Mouse (Mus musculus) MEL (cell line): ENCODE results near the gene Tmeff1. TPM values are rescaled to one million over a fixed set of nuclear protein-coding genes. Genes with fewer than 3 reads are reported as not detected.

Experiments
- DNase-seq: peaks from one replicate; pipeline ENCODE4 v3.0.0; 2011; ENCODE audit warnings: low read depth, low spot score
- H3K27ac ChIP-seq: 2 replicates; pipeline ENCODE4 v1.5.1; 2012; ENCODE audit warnings: low read depth, mild to moderate bottlenecking, control low read depth, low read length, moderate library complexity; ENCODE audit not compliant: control insufficient read depth
- H3K27me3 ChIP-seq, 2 experiments: fragments of 150-350 bp in 1 of 2; sonication (generic) in 1 of 2; 2 replicates each; pipeline ENCODE4 v1.6.1; 2012; ENCODE audit warnings: low read length in 2 of 2, mild to moderate bottlenecking in 2 of 2, improper control_type of control experiment in 1 of 2, moderate library complexity in 1 of 2; ENCODE audit not compliant: insufficient read depth in 2 of 2, control insufficient read depth in 1 of 2
- H3K36me3 ChIP-seq, 2 experiments: 2 replicates each; pipeline ENCODE4 v1.6.1; 2012 to 2014; ENCODE audit warnings: low read length in 2 of 2, improper control_type of control experiment in 1 of 2, inconsistent platforms in 1 of 2, mild to moderate bottlenecking in 1 of 2; ENCODE audit not compliant: insufficient read depth in 2 of 2, control insufficient read depth in 1 of 2
- H3K4me1 ChIP-seq, 2 experiments: fragments of 150-350 bp in 1 of 2; sonication (generic) in 1 of 2; 2 replicates each; pipeline ENCODE4 v1.6.1; 2012; ENCODE audit warnings: low read length in 2 of 2, improper control_type of control experiment in 1 of 2, mild to moderate bottlenecking in 1 of 2; ENCODE audit not compliant: insufficient read depth in 2 of 2, control insufficient read depth in 1 of 2
- H3K4me3 ChIP-seq, 2 experiments: fragments of 150-350 bp in 1 of 2; sonication (generic) in 1 of 2; 2 replicates each; pipeline ENCODE4 v1.5.1; 2012; ENCODE audit warnings: low read depth in 2 of 2, low read length in 2 of 2, mild to moderate bottlenecking in 2 of 2, moderate library complexity in 2 of 2, control low read depth in 1 of 2, improper control_type of control experiment in 1 of 2; ENCODE audit not compliant: control insufficient read depth in 1 of 2, insufficient read depth in 1 of 2
- H3K79me2 ChIP-seq: 2 replicates; pipeline ENCODE4 v1.6.1; 2012; ENCODE audit warnings: mild to moderate bottlenecking, low read length, moderate library complexity; ENCODE audit not compliant: control insufficient read depth, poor library complexity, insufficient read depth
- H3K9ac ChIP-seq: 2 replicates; pipeline ENCODE4 v1.6.1; 2012; ENCODE audit warnings: low read depth, mild to moderate bottlenecking, control low read depth, low read length, moderate library complexity; ENCODE audit not compliant: control insufficient read depth, poor library complexity, severe bottlenecking
- H3K9me3 ChIP-seq: fragments of 150-350 bp; sonication (generic); replicated peaks from 2 replicates; pipeline ENCODE4 v1.6.1; 2012; ENCODE audit warnings: mild to moderate bottlenecking, low read length, improper control_type of control experiment, moderate library complexity; ENCODE audit not compliant: insufficient read depth
- BHLHE40 ChIP-seq: IDR thresholded peaks from 2 replicates; pipeline ENCODE4 v1.6.1; 2012; ENCODE audit warnings: low read depth, mild to moderate bottlenecking, inconsistent platforms, low read length, improper control_type of control experiment, borderline replicate concordance
- CTCF ChIP-seq, 3 experiments: IDR thresholded peaks in 2 of 3; conservative IDR thresholded peaks in 1 of 3; 2 replicates each; pipeline ENCODE4 v1.5.1; 2011 to 2012; ENCODE audit warnings: low read length in 3 of 3, low read depth in 2 of 3, mild to moderate bottlenecking in 2 of 3, improper control_type of control experiment in 1 of 3, inconsistent platforms in 1 of 3, mixed read lengths in 1 of 3, moderate library complexity in 1 of 3; ENCODE audit not compliant: control insufficient read depth in 1 of 3, insufficient read depth in 1 of 3, poor library complexity in 1 of 3, severe bottlenecking in 1 of 3
- ELF1 ChIP-seq: IDR thresholded peaks from 2 replicates; pipeline ENCODE4 v1.6.1; 2014; ENCODE audit warnings: low read depth, mild to moderate bottlenecking, inconsistent platforms, low read length, improper control_type of control experiment, moderate library complexity
- ETS1 ChIP-seq: IDR thresholded peaks from 2 replicates; pipeline ENCODE4 v1.6.1; 2012; ENCODE audit warnings: low read depth, mild to moderate bottlenecking, inconsistent platforms, low read length, improper control_type of control experiment, moderate library complexity
- GABPA ChIP-seq: IDR thresholded peaks from 2 replicates; pipeline ENCODE4 v1.6.1; 2012; ENCODE audit warnings: low read depth, mild to moderate bottlenecking, inconsistent platforms, low read length, improper control_type of control experiment, moderate library complexity
- HCFC1 ChIP-seq: IDR thresholded peaks from 2 replicates; pipeline ENCODE4 v1.6.1; 2012; ENCODE audit warnings: low read depth, mild to moderate bottlenecking, inconsistent platforms, low read length, improper control_type of control experiment, moderate library complexity
- JUND ChIP-seq: IDR thresholded peaks from 2 replicates; pipeline ENCODE4 v1.6.1; 2011; ENCODE audit warnings: low read depth, mild to moderate bottlenecking, improper control_type of control experiment, low read length
- KAT2A ChIP-seq: conservative IDR thresholded peaks from 2 replicates; pipeline ENCODE4 v1.6.1; 2012; ENCODE audit warnings: low read depth, low read length, improper control_type of control experiment, inconsistent platforms
- MAX ChIP-seq: IDR thresholded peaks from 2 replicates; pipeline ENCODE4 v1.6.1; 2011; ENCODE audit warnings: low read length, improper control_type of control experiment
- MAZ ChIP-seq: IDR thresholded peaks from 2 replicates; pipeline ENCODE4 v1.6.1; 2012; ENCODE audit warnings: low read depth, mild to moderate bottlenecking, inconsistent platforms, low read length, improper control_type of control experiment
- MXI1 ChIP-seq: IDR thresholded peaks from 2 replicates; pipeline ENCODE4 v1.6.1; 2011; ENCODE audit warnings: mild to moderate bottlenecking, low read depth, low read length, improper control_type of control experiment
- MYC ChIP-seq: IDR thresholded peaks from 2 replicates; pipeline ENCODE4 v1.6.1; 2011; ENCODE audit warnings: low read depth, mild to moderate bottlenecking, low read length, improper control_type of control experiment, moderate library complexity
- NELFE ChIP-seq: IDR thresholded peaks from 2 replicates; pipeline ENCODE4 v1.6.1; 2011; ENCODE audit warnings: low read depth, low read length, improper control_type of control experiment
- NRF1 ChIP-seq: IDR thresholded peaks from 2 replicates; pipeline ENCODE4 v1.6.1; 2014; ENCODE audit warnings: low read depth, mild to moderate bottlenecking, inconsistent platforms, low read length, improper control_type of control experiment, moderate library complexity; ENCODE audit not compliant: poor library complexity, insufficient read depth, severe bottlenecking
- POLR2AphosphoS2 ChIP-seq: IDR thresholded peaks from 2 replicates; pipeline ENCODE4 v1.6.1; 2011; ENCODE audit warnings: low read length, improper control_type of control experiment
- RAD21 ChIP-seq: IDR thresholded peaks from 2 replicates; pipeline ENCODE4 v1.6.1; 2011; ENCODE audit warnings: mild to moderate bottlenecking, low read depth, low read length, improper control_type of control experiment
- SIN3A ChIP-seq: IDR thresholded peaks from 2 replicates; pipeline ENCODE4 v1.6.1; 2012; ENCODE audit warnings: low read length, improper control_type of control experiment, inconsistent platforms
- SMC3 ChIP-seq: IDR thresholded peaks from 2 replicates; pipeline ENCODE4 v1.6.1; 2011; ENCODE audit warnings: low read depth, low read length, improper control_type of control experiment
- TBP ChIP-seq: IDR thresholded peaks from 2 replicates; pipeline ENCODE4 v1.8.0; 2011; ENCODE audit warnings: low read depth, low read length, improper control_type of control experiment
- UBTF ChIP-seq: IDR thresholded peaks from 2 replicates; pipeline ENCODE4 v1.6.1; 2012; ENCODE audit warnings: low read depth, mild to moderate bottlenecking, inconsistent platforms, low read length, improper control_type of control experiment, moderate library complexity, borderline replicate concordance; ENCODE audit not compliant: insufficient read depth
- USF1 ChIP-seq: IDR thresholded peaks from 2 replicates; pipeline ENCODE4 v1.6.1; 2014; ENCODE audit warnings: low read depth, mild to moderate bottlenecking, inconsistent platforms, low read length, improper control_type of control experiment, moderate library complexity
- ZMIZ1 ChIP-seq: IDR thresholded peaks from 2 replicates; pipeline ENCODE4 v1.6.1; 2012; ENCODE audit warnings: low read depth, mild to moderate bottlenecking, inconsistent platforms, low read length, improper control_type of control experiment, moderate library complexity
- polyA plus RNA-seq, 2 experiments: library from polyadenylated mRNA; stranded (reverse) in 1 of 2; unstranded in 1 of 2; fragments of >175 nt in 1 of 2; fragments of >200 nt in 1 of 2; gene quantifications; 2 replicates each; pipeline versions ENCODE4 v1.2.1 to v1.2.4; 2012; ENCODE audit warnings: low replicate concordance in 2 of 2, low read depth in 1 of 2; ENCODE audit not compliant: insufficient read length in 2 of 2, insufficient read depth in 1 of 2, missing spikeins in 1 of 2
- total RNA-seq: library from RNA; depleted of rRNA; stranded (reverse); fragments of 300-350 nt; gene quantifications from 2 replicates; pipeline ENCODE4 v1.2.3, GENCODE M21; 2012

Tmeff1 gene
- total and polyA plus RNA-seq, 3 experiments: not detected

GRCm38 (mm10) chr4:48537024-48537423, 48.0 kb upstream of the Tmeff1 start:
- Histone ChIP-seq H3K36me3 (no peaks in the 10 kb centered on the region), H3K9me3 (no peaks in the 10 kb centered on the region), H3K27ac (no peak overlapping the region), H3K4me1 (no peaks in the 10 kb centered on the region), H3K4me3 (no peak overlapping the region), H3K27me3 (no peaks in the 10 kb centered on the region), H3K79me2 (no peaks in the 10 kb centered on the region), H3K9ac (no peak overlapping the region)
- no peak for DNase-seq
- TF ChIP-seq CTCF (IDR thresholded peaks at IDR 0.05 in 2 of 3, conservative IDR thresholded peaks at IDR 0.05 in 1 of 3; ENCODE audit: control insufficient read depth in 1 of 3, insufficient read depth in 1 of 3, low read depth in 2 of 3, low read length in 3 of 3, poor library complexity in 1 of 3, severe bottlenecking in 1 of 3): no peak
- TF ChIP-seq UBTF: no peak
- no peak for TF ChIP-seq MXI1
- TF ChIP-seq JUND: no peak
- no peak for TF ChIP-seq KAT2A
- TF ChIP-seq NRF1: no peak
- no peak for TF ChIP-seq USF1
- no peak for TF ChIP-seq ZMIZ1
- TF ChIP-seq SMC3: no peak
- no peak for TF ChIP-seq RAD21
- TF ChIP-seq BHLHE40: no peak
- no peak for TF ChIP-seq SIN3A
- no peak for TF ChIP-seq POLR2AphosphoS2
- TF ChIP-seq MYC: no peak
- TF ChIP-seq MAX: no peak
- no peak for TF ChIP-seq GABPA
- no peak for TF ChIP-seq ELF1
- no peak for TF ChIP-seq NELFE
- TF ChIP-seq MAZ: no peak

GRCm38 (mm10) chr4:48538581-48538980, 46.4 kb upstream of the Tmeff1 start:
- H3K27me3 ChIP-seq: no peaks in the 10 kb centered on the region
- H3K27ac ChIP-seq: no peak overlapping the region
- H3K4me3 ChIP-seq: no peak overlapping the region
- no peak for DNase-seq
- H3K36me3 ChIP-seq: no peaks in the 10 kb centered on the region
- no peaks in the 10 kb centered on the region for H3K9me3 ChIP-seq
- TF ChIP-seq SMC3 (no peak), ZMIZ1 (no peak), BHLHE40 (no peak), ETS1 (no peak), HCFC1 (no peak), CTCF (IDR thresholded peaks at IDR 0.05 in 2 of 3, conservative IDR thresholded peaks at IDR 0.05 in 1 of 3; ENCODE audit: control insufficient read depth in 1 of 3, insufficient read depth in 1 of 3, low read depth in 2 of 3, low read length in 3 of 3, poor library complexity in 1 of 3, severe bottlenecking in 1 of 3) (no peak), KAT2A (no peak), MAZ (no peak), TBP (no peak)
- H3K4me1 ChIP-seq: no peaks in the 10 kb centered on the region
- no peak overlapping the region for H3K9ac ChIP-seq
- no peaks in the 10 kb centered on the region for H3K79me2 ChIP-seq
